In genomic region chr13:80745991-80746390, GRCm38 (mm10) we compare ENCODE assay signal across 15 mouse cellular contexts.
"Had no signal": no experiment of that assay in that cellular context is flagged by ENCODE, and none has a peak within 500 bp of the region (broad histone marks: within the 10 kb centered on the region; RNA-seq: fewer than 3 reads in every experiment).

No protein-coding gene starts in this region.

- H3K4me1 ChIP-seq: liver, embryonic 15.5 days; midbrain, embryonic 15.5 days; neural tube, embryonic 12.5 days; stomach, embryonic 15.5 days had no signal

- H3K4me3 ChIP-seq: left cerebral cortex, adult 2 months; limb, embryonic 10.5 days; liver, embryonic 15.5 days; midbrain, embryonic 15.5 days; neural tube, embryonic 12.5 days; stomach, embryonic 15.5 days had no signal

- H3K4me2 ChIP-seq: liver, embryonic 11.5 days; liver, embryonic 15.5 days; midbrain, embryonic 15.5 days; neural tube, embryonic 12.5 days; stomach, embryonic 15.5 days had no signal

- H3K9me3 ChIP-seq: limb, embryonic 10.5 days; liver, embryonic 15.5 days; midbrain, embryonic 15.5 days; neural tube, embryonic 12.5 days; stomach, embryonic 15.5 days had no signal

- H3K27ac ChIP-seq: left cerebral cortex, adult 2 months; limb, embryonic 10.5 days; liver, embryonic 15.5 days; midbrain, embryonic 15.5 days; neural tube, embryonic 12.5 days; stomach, embryonic 15.5 days had no signal

- H3K9ac ChIP-seq: liver, embryonic 15.5 days; midbrain, embryonic 15.5 days; neural tube, embryonic 12.5 days; stomach, embryonic 15.5 days had no signal

- ATAC-seq: lung, postnatal 0 days had no signal

- H3K27me3 ChIP-seq: liver, embryonic 15.5 days; midbrain, embryonic 15.5 days; neural tube, embryonic 12.5 days; stomach, embryonic 15.5 days had no signal

- DNase-seq: kidney, adult 9 months; kidney, postnatal 4 days; lung, adult 2 months; lung, postnatal 36 days; right cerebral cortex, postnatal 14 days; thymus, adult 2 months; thymus, postnatal 25 days had no signal

- H3K36me3 ChIP-seq: limb, embryonic 10.5 days; liver, embryonic 15.5 days; midbrain, embryonic 15.5 days; neural tube, embryonic 12.5 days; stomach, embryonic 15.5 days had no signal
